Mouse (Mus musculus) liver, embryonic 14.5 days (tissue): ENCODE data around the gene Polg2.

Experiments used
- CTCF ChIP-seq: IDR thresholded peaks from 2 replicates; pipeline ENCODE4 v1.5.1; 2016; ENCODE audit warnings: antibody characterized with exemption, low read depth, control low read depth
- EP300 ChIP-seq: IDR thresholded peaks from 2 replicates; pipeline ENCODE4 v1.6.1; 2016; ENCODE audit warnings: antibody characterized with exemption, low read depth

GRCm38 (mm10) chr11:106795679-106796078, 16.3 kb upstream of the Polg2 start:
- TF ChIP-seq CTCF, result no peak
- no peak for TF ChIP-seq EP300
